Mouse (Mus musculus): Measurements from ENCODE around the gene Zfp57. TPM values are rescaled to one million over a fixed set of nuclear protein-coding genes. Genes with fewer than 3 reads are reported as not detected.
A peak's percentile ranks its signal among the peaks of the same experiment; 100 is the strongest.

The Zfp57 gene
- polyA plus RNA-seq, 1 experiment from 2014 or later = 199 TPM

GRCm38 (mm10) chr17:37056957-37057356 is 56.0 kb downstream of the Zfp57 start:
- Histone ChIP-seq H3K9me3 (replicated peaks; ENCODE audit: control insufficient read depth, low read length) (no peaks in the 10 kb centered on the region), H3K4me1 (ENCODE audit: control insufficient read depth, insufficient read depth, low read length) (no peaks in the 10 kb centered on the region), H3K36me3 (ENCODE audit: control insufficient read depth, insufficient read depth, low read length) (peaks cover 81% of the 10 kb centered on the region), H3K4me2 (ENCODE audit: low read length) (no peak overlapping the region), H3K4me3 (ENCODE audit: low read depth, low read length) (no peak overlapping the region), H3K27me3 (replicated peaks; ENCODE audit: control insufficient read depth, insufficient read depth, low read length) (no peaks in the 10 kb centered on the region), H3K27ac (ENCODE audit: low read depth, low read length) (no peak overlapping the region), H3K9ac (ENCODE audit: low read length) (no peak overlapping the region)
- WGBS = 85% methylated on average over 6 of the region's 6 CpGs
- no peak for ATAC-seq
- peak; percentile 60 for DNase-seq (ENCODE audit: low spot score)

Other genes with a start within 250 kb of the Zfp57 start
- gene H2-M10.5, start 228.3 kb upstream of the Zfp57 start, polyA plus RNA-seq (2014; fragmentation: Nextera tagmentation; extraction: Ambion mirVana) = not detected in 2 replicates
- not detected in 2 replicates for gene H2-M10.6, start 189.0 kb upstream of the Zfp57 start, polyA plus RNA-seq (2014; fragmentation: Nextera tagmentation; extraction: Ambion mirVana)
- gene Trim26, start 164.0 kb upstream of the Zfp57 start, polyA plus RNA-seq (2014; fragmentation: Nextera tagmentation; extraction: Ambion mirVana) = 21.7 and 23.3 TPM in 2 replicates
- 0.48 and 0.49 TPM in 2 replicates for gene Trim15, start 134.0 kb upstream of the Zfp57 start, polyA plus RNA-seq (2014; fragmentation: Nextera tagmentation; extraction: Ambion mirVana)
- 1.1 and 2.1 TPM in 2 replicates for gene Trim10, start 131.6 kb upstream of the Zfp57 start, polyA plus RNA-seq (2014; fragmentation: Nextera tagmentation; extraction: Ambion mirVana)
- not detected in 2 replicates for gene Trim40, start 111.0 kb upstream of the Zfp57 start, polyA plus RNA-seq (2014; fragmentation: Nextera tagmentation; extraction: Ambion mirVana)
- not detected in 2 replicates for gene Trim31, start 103.0 kb upstream of the Zfp57 start, polyA plus RNA-seq (2014; fragmentation: Nextera tagmentation; extraction: Ambion mirVana)
- 0.24 and 0.75 TPM in 2 replicates for gene Rnf39, start 58.2 kb upstream of the Zfp57 start, polyA plus RNA-seq (2014; fragmentation: Nextera tagmentation; extraction: Ambion mirVana)
- gene Ppp1r11, start 49.4 kb upstream of the Zfp57 start, polyA plus RNA-seq (2014; fragmentation: Nextera tagmentation; extraction: Ambion mirVana) = 188 and 228 TPM in 2 replicates
- gene Znrd1, start 42.6 kb upstream of the Zfp57 start, polyA plus RNA-seq (2014; fragmentation: Nextera tagmentation; extraction: Ambion mirVana) = 78.3 and 87.9 TPM in 2 replicates
- 5.5 and 6.3 TPM in 2 replicates for gene Znrd1as, start 42.6 kb upstream of the Zfp57 start, polyA plus RNA-seq (2014; fragmentation: Nextera tagmentation; extraction: Ambion mirVana)
- 0.35 TPM in 1 of 2 replicates, not detected in the other for gene 2410137M14Rik, start 19.9 kb upstream of the Zfp57 start, polyA plus RNA-seq (2014; fragmentation: Nextera tagmentation; extraction: Ambion mirVana)
- gene H2-M5, start 11.6 kb upstream of the Zfp57 start, polyA plus RNA-seq (2014; fragmentation: Nextera tagmentation; extraction: Ambion mirVana) = 0.77 and 1.0 TPM in 2 replicates
- gene Mog, start 22.2 kb downstream of the Zfp57 start, polyA plus RNA-seq (2014; fragmentation: Nextera tagmentation; extraction: Ambion mirVana) = 0.98 and 1.4 TPM in 2 replicates
- 53.4 and 60.5 TPM in 2 replicates for gene Gabbr1, start 44.8 kb downstream of the Zfp57 start, polyA plus RNA-seq (2014; fragmentation: Nextera tagmentation; extraction: Ambion mirVana)
- gene Olfr90, start 87.3 kb downstream of the Zfp57 start, polyA plus RNA-seq (2014; fragmentation: Nextera tagmentation; extraction: Ambion mirVana) = not detected in 2 replicates
- not detected in 2 replicates for gene Olfr91, start 97.1 kb downstream of the Zfp57 start, polyA plus RNA-seq (2014; fragmentation: Nextera tagmentation; extraction: Ambion mirVana)
- not detected in 2 replicates for gene Olfr92, start 118.9 kb downstream of the Zfp57 start, polyA plus RNA-seq (2014; fragmentation: Nextera tagmentation; extraction: Ambion mirVana)
- not detected in 2 replicates for gene Olfr93, start 160.3 kb downstream of the Zfp57 start, polyA plus RNA-seq (2014; fragmentation: Nextera tagmentation; extraction: Ambion mirVana)
- not detected in 2 replicates for gene Ubd, start 192.7 kb downstream of the Zfp57 start, polyA plus RNA-seq (2014; fragmentation: Nextera tagmentation; extraction: Ambion mirVana)
- not detected in 2 replicates for gene Olfr94, start 199.8 kb downstream of the Zfp57 start, polyA plus RNA-seq (2014; fragmentation: Nextera tagmentation; extraction: Ambion mirVana)
- not detected in 2 replicates for gene Olfr95, start 212.0 kb downstream of the Zfp57 start, polyA plus RNA-seq (2014; fragmentation: Nextera tagmentation; extraction: Ambion mirVana)
- not detected in 2 replicates for gene Olfr96, start 219.0 kb downstream of the Zfp57 start, polyA plus RNA-seq (2014; fragmentation: Nextera tagmentation; extraction: Ambion mirVana)
- gene Olfr97, start 236.2 kb downstream of the Zfp57 start, polyA plus RNA-seq (2014; fragmentation: Nextera tagmentation; extraction: Ambion mirVana) = not detected in 2 replicates